Mouse (Mus musculus): ENCODE data around the gene Syngr1.

DNA sequence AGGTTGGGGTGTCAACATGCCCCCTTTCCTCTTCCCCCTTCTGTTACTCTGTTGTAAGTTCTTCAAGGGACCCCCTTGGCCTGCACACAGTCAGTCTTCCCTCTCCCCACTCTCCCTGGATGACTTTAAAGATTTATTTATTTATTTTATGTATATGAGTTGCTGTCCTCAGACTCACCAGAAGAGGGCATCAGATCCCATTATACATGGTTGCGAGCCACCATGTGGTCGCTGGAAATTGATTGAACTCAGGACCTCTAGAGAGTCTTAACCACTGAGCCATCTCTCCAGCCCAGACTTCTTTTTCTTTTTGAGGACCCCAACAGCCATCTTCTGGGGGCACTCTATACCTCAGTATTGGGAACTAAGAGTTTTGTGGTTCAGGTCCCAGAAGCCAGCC lies 21.4 kb downstream of the Syngr1 start:
- TF ChIP-seq GATA1 (IDR thresholded peaks at IDR 0.05; ENCODE audit: borderline replicate concordance, low read length) = no peak
- TF ChIP-seq FLI1 (IDR thresholded peaks at IDR 0.05; ENCODE audit: low read length) = no peak

All from megakaryocyte, embryonic 14.5 days (primary cell).